Mouse (Mus musculus): ENCODE data around the gene Gm10647.

Gene Gm10647

DNA sequence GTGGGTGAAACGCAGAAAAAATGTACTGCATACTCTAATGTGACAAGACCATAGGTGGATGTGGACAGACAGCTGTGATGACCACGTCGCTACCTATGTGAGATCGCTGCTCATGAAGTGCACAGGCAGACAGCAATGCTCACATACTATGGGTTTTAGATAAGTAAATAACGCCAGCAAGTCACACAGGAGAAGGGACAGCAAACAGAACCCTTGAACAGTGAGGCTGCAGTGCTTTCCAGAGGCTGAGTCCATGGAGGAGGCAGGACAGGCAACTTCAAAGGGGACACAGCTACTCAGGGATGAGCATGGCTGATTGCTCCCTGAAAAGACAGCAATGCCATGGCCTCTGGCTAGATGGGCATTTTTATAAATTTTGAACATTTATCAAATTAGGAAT is 50.0 kb downstream of the Gm10647 start:
- no peak for DNase-seq (ENCODE audit: extremely low read depth, low read depth)
